Mouse (Mus musculus): ENCODE measurements around the gene Sertad4. TPM values are rescaled to one million over a fixed set of nuclear protein-coding genes. Genes with fewer than 3 reads are reported as not detected.

Gene Sertad4
- polyA plus RNA-seq, 1 experiment from 2014 or later = 8.3 TPM

GRCm38 (mm10) chr1:192822652-192823525 lies 32.7 kb downstream of the Sertad4 start:
- Histone ChIP-seq H3K4me1 (peaks cover 22% of the 10 kb centered on the region), H3K4me3 (no peak overlapping the region), H3K9me3 (replicated peaks) (no peaks in the 10 kb centered on the region), H3K36me3 (no peaks in the 10 kb centered on the region), H3K27me3 (ENCODE audit: low read depth, poor library complexity, severe bottlenecking) (peaks cover 47% of the 10 kb centered on the region), H3K27ac (replicated peaks) (peak overlapping the region; percentile 74)
- WGBS = 41% methylated on average over 13 of the region's 13 CpGs
- DNase-seq (ENCODE audit: low spot score) = no peak

GRCm38 (mm10) chr1:192822309-192822651 lies 33.3 kb downstream of the Sertad4 start:
- WGBS = 86% methylated on average over 1 of the region's 1 CpGs
- DNase-seq (ENCODE audit: low spot score) = no peak

GRCm38 (mm10) chr1:192818334-192818733 lies 37.2 kb downstream of the Sertad4 start:
- peaks cover 31% of the 10 kb centered on the region for H3K4me1 ChIP-seq
- DNase-seq (ENCODE audit: low spot score) = no peak
- WGBS = 89% methylated on average over 5 of the region's 5 CpGs

More at GRCm38 (mm10) chr1:192822309-192822651, 33.3 kb downstream of the Sertad4 start:
- Histone ChIP-seq H3K4me1 (peaks cover 22% of the 10 kb centered on the region), H3K36me3 (no peaks in the 10 kb centered on the region), H3K27ac (replicated peaks) (peak overlapping the region; percentile 74), H3K4me3 (no peak overlapping the region), H3K27me3 (ENCODE audit: low read depth, poor library complexity, severe bottlenecking) (peaks cover 41% of the 10 kb centered on the region), H3K9me3 (replicated peaks) (no peaks in the 10 kb centered on the region)

GRCm38 (mm10) chr1:192815789-192816188 lies 39.8 kb downstream of the Sertad4 start:
- 69% methylated on average over 2 of the region's 2 CpGs for WGBS
- Histone ChIP-seq H3K36me3 (no peaks in the 10 kb centered on the region), H3K27me3 (ENCODE audit: low read depth, poor library complexity, severe bottlenecking) (peaks cover 20% of the 10 kb centered on the region), H3K9me3 (replicated peaks) (no peaks in the 10 kb centered on the region), H3K4me3 (no peak overlapping the region), H3K27ac (replicated peaks) (peak overlapping the region; percentile 33; the same call in 1 of the 2 replicates), H3K4me1 (peaks cover 21% of the 10 kb centered on the region)
- no peak for DNase-seq (ENCODE audit: low spot score)

More at GRCm38 (mm10) chr1:192818334-192818733, 37.2 kb downstream of the Sertad4 start:
- Histone ChIP-seq H3K27ac (replicated peaks) (no peak overlapping the region), H3K4me3 (no peak overlapping the region), H3K36me3 (no peaks in the 10 kb centered on the region), H3K27me3 (ENCODE audit: low read depth, poor library complexity, severe bottlenecking) (peaks cover 24% of the 10 kb centered on the region), H3K9me3 (replicated peaks) (no peaks in the 10 kb centered on the region)

- peaks cover 21% of the 10 kb centered on the region for H3K4me1 ChIP-seq
- no peaks in the 10 kb centered on the region for H3K9me3 ChIP-seq (replicated peaks)
- H3K4me3 ChIP-seq = no peak overlapping the region
- no peaks in the 10 kb centered on the region for H3K36me3 ChIP-seq
- 28% methylated on average over 3 of the region's 3 CpGs for WGBS
- no peak overlapping the region for H3K27ac ChIP-seq (replicated peaks)
- no peak for DNase-seq (ENCODE audit: low spot score)
- H3K27me3 ChIP-seq (ENCODE audit: low read depth, poor library complexity, severe bottlenecking) = peaks cover 19% of the 10 kb centered on the region
These were observed 40.9 kb downstream of the Sertad4 start for GRCm38 (mm10) chr1:192814700-192815099.

GRCm38 (mm10) chr1:192812758-192813157 lies 42.8 kb downstream of the Sertad4 start:
- no peaks in the 10 kb centered on the region for H3K9me3 ChIP-seq (replicated peaks)
- no peaks in the 10 kb centered on the region for H3K27me3 ChIP-seq (ENCODE audit: low read depth, poor library complexity, severe bottlenecking)
- no peaks in the 10 kb centered on the region for H3K36me3 ChIP-seq
- no peak overlapping the region for H3K27ac ChIP-seq (replicated peaks)
- no peak overlapping the region for H3K4me3 ChIP-seq
- peaks cover 21% of the 10 kb centered on the region for H3K4me1 ChIP-seq
- DNase-seq (ENCODE audit: low spot score) = no peak
- 93% methylated on average over 9 of the region's 9 CpGs for WGBS

- 94% methylated on average over 5 of the region's 5 CpGs for WGBS
- peaks cover 21% of the 10 kb centered on the region for H3K4me1 ChIP-seq
- H3K27me3 ChIP-seq (ENCODE audit: low read depth, poor library complexity, severe bottlenecking) = no peaks in the 10 kb centered on the region
- no peaks in the 10 kb centered on the region for H3K9me3 ChIP-seq (replicated peaks)
- DNase-seq (ENCODE audit: low spot score) = no peak
- no peaks in the 10 kb centered on the region for H3K36me3 ChIP-seq
- H3K4me3 ChIP-seq = no peak overlapping the region
- H3K27ac ChIP-seq (replicated peaks) = no peak overlapping the region
These were observed 43.3 kb downstream of the Sertad4 start for GRCm38 (mm10) chr1:192812290-192812689.

- H3K27ac ChIP-seq (replicated peaks) = peak overlapping the region; percentile 74
- no peaks in the 10 kb centered on the region for H3K27me3 ChIP-seq (ENCODE audit: low read depth, poor library complexity, severe bottlenecking)
- no peak overlapping the region for H3K4me3 ChIP-seq
- H3K9me3 ChIP-seq (replicated peaks) = no peaks in the 10 kb centered on the region
- 52% methylated on average over 10 of the region's 10 CpGs for WGBS
- H3K36me3 ChIP-seq = no peaks in the 10 kb centered on the region
- no peak for DNase-seq (ENCODE audit: low spot score)
- H3K4me1 ChIP-seq = peaks cover 15% of the 10 kb centered on the region
These were observed 49.1 kb downstream of the Sertad4 start for GRCm38 (mm10) chr1:192806168-192807157.

GRCm38 (mm10) chr1:192800338-192800737 lies 55.2 kb downstream of the Sertad4 start:
- peaks cover 30% of the 10 kb centered on the region for H3K4me1 ChIP-seq

GRCm38 (mm10) chr1:192799165-192799991 lies 56.2 kb downstream of the Sertad4 start:
- Histone ChIP-seq H3K4me1 (peaks cover 30% of the 10 kb centered on the region), H3K36me3 (no peaks in the 10 kb centered on the region), H3K27me3 (ENCODE audit: low read depth, poor library complexity, severe bottlenecking) (peaks cover 17% of the 10 kb centered on the region; the same call in 1 of the 2 replicates), H3K9me3 (replicated peaks) (peaks cover 8% of the 10 kb centered on the region; the same call in 1 of the 2 replicates), H3K4me3 (no peak overlapping the region), H3K27ac (replicated peaks) (0 out of 2 replicates have a peak overlapping the region, but pooled peaks have one; percentile 3)
- WGBS = 32% methylated on average over 10 of the region's 10 CpGs
- DNase-seq (ENCODE audit: low spot score) = no peak

More at GRCm38 (mm10) chr1:192800338-192800737, 55.2 kb downstream of the Sertad4 start:
- H3K4me3 ChIP-seq = no peak overlapping the region
- H3K36me3 ChIP-seq = no peaks in the 10 kb centered on the region
- no peak for DNase-seq (ENCODE audit: low spot score)
- H3K27ac ChIP-seq (replicated peaks) = no peak overlapping the region
- H3K9me3 ChIP-seq (replicated peaks) = 0 out of 2 replicates have a peak, but pooled peaks cover 3% of the 10 kb centered on the region
- WGBS = 91% methylated on average over 8 of the region's 8 CpGs
- peaks cover 17% of the 10 kb centered on the region; the same call in 1 of the 2 replicates for H3K27me3 ChIP-seq (ENCODE audit: low read depth, poor library complexity, severe bottlenecking)

GRCm38 (mm10) chr1:192798212-192799164 lies 57.1 kb downstream of the Sertad4 start:
- H3K9me3 ChIP-seq (replicated peaks) = peaks cover 8% of the 10 kb centered on the region; the same call in 1 of the 2 replicates
- H3K27me3 ChIP-seq (ENCODE audit: low read depth, poor library complexity, severe bottlenecking) = peaks cover 17% of the 10 kb centered on the region; the same call in 1 of the 2 replicates
- H3K27ac ChIP-seq (replicated peaks) = no peak overlapping the region
- no peak overlapping the region for H3K4me3 ChIP-seq
- peaks cover 30% of the 10 kb centered on the region for H3K4me1 ChIP-seq
- H3K36me3 ChIP-seq = no peaks in the 10 kb centered on the region
- no peak for DNase-seq (ENCODE audit: low spot score)
- WGBS = 76% methylated on average over 16 of the region's 16 CpGs

Measured in midbrain, embryonic 10.5 days (tissue).